Mouse (Mus musculus): ENCODE data around the gene Cdc42se1. TPM values are rescaled to one million over a fixed set of nuclear protein-coding genes. Genes with fewer than 3 reads are reported as not detected.
A peak's percentile ranks its signal among the peaks of the same experiment; 100 is the strongest.

Gene Cdc42se1
- polyA plus RNA-seq (2014; fragmentation: Nextera tagmentation; extraction: Ambion mirVana), result 111 and 125 TPM in 2 replicates

- under 1% methylated on average over 43 of the region's 64 CpGs for WGBS
- DNase-seq (ENCODE audit: low spot score) (peak; percentile 97), ATAC-seq (ENCODE audit: low read depth) (peak; percentile 88)
- Histone ChIP-seq H3K9me3 (ENCODE audit: control insufficient read depth, low read length) (no peaks in the 10 kb centered on the region), H3K27ac (replicated peaks; ENCODE audit: low read depth, low read length) (peak within 1 kb of the TSS; percentile 96), H3K36me3 (ENCODE audit: control insufficient read depth, insufficient read depth, low read length) (peaks cover 41% of the 10 kb centered on the region), H3K4me1 (ENCODE audit: control insufficient read depth, insufficient read depth, low read length) (peaks cover 22% of the 10 kb centered on the region), H3K27me3 (replicated peaks; ENCODE audit: control insufficient read depth, insufficient read depth, low read length) (no peaks in the 10 kb centered on the region), H3K9ac (ENCODE audit: low read depth, low read length) (peak within 1 kb of the TSS; percentile 92), H3K4me3 (ENCODE audit: low read depth, low read length) (peak within 1 kb of the TSS; percentile 86), H3K4me2 (ENCODE audit: low read depth, low read length) (peak within 1 kb of the TSS; percentile 92)
Observed at GRCm38 (mm10) chr3:95228148-95228893, at the start of gene Cdc42se1. Gene Cdc42se1, plus strand, starts transcription at chr3:95228732.

GRCm38 (mm10) chr3:95178948-95179347, 49.6 kb upstream of the Cdc42se1 start:
- Histone ChIP-seq H3K4me2 (ENCODE audit: low read depth, low read length) (no peak overlapping the region), H3K27ac (replicated peaks; ENCODE audit: low read depth, low read length) (no peak overlapping the region), H3K9me3 (ENCODE audit: control insufficient read depth, low read length) (no peaks in the 10 kb centered on the region), H3K9ac (ENCODE audit: low read depth, low read length) (no peak overlapping the region), H3K36me3 (ENCODE audit: control insufficient read depth, insufficient read depth, low read length) (peaks cover 19% of the 10 kb centered on the region; the same call in 1 of the 2 replicates), H3K4me1 (ENCODE audit: control insufficient read depth, insufficient read depth, low read length) (peaks cover 4% of the 10 kb centered on the region), H3K27me3 (replicated peaks; ENCODE audit: control insufficient read depth, insufficient read depth, low read length) (peaks cover 3% of the 10 kb centered on the region), H3K4me3 (ENCODE audit: low read depth, low read length) (no peak overlapping the region)
- 82% methylated on average over 5 of the region's 5 CpGs for WGBS
- ATAC-seq (ENCODE audit: low read depth) (no peak), DNase-seq (ENCODE audit: low spot score) (no peak)

- Histone ChIP-seq H3K4me3 (ENCODE audit: low read depth, low read length) (no peak overlapping the region), H3K9me3 (ENCODE audit: control insufficient read depth, low read length) (no peaks in the 10 kb centered on the region), H3K27ac (replicated peaks; ENCODE audit: low read depth, low read length) (no peak overlapping the region), H3K36me3 (ENCODE audit: control insufficient read depth, insufficient read depth, low read length) (peaks cover 27% of the 10 kb centered on the region), H3K4me2 (ENCODE audit: low read depth, low read length) (no peak overlapping the region), H3K9ac (ENCODE audit: low read depth, low read length) (no peak overlapping the region), H3K4me1 (ENCODE audit: control insufficient read depth, insufficient read depth, low read length) (no peaks in the 10 kb centered on the region), H3K27me3 (replicated peaks; ENCODE audit: control insufficient read depth, insufficient read depth, low read length) (no peaks in the 10 kb centered on the region)
- ATAC-seq (ENCODE audit: low read depth) (no peak), DNase-seq (ENCODE audit: low spot score) (no peak)
- 60% methylated on average over 3 of the region's 3 CpGs for WGBS
Observed at GRCm38 (mm10) chr3:95179890-95180289, 48.6 kb upstream of the Cdc42se1 start.

GRCm38 (mm10) chr3:95181841-95182240, 46.7 kb upstream of the Cdc42se1 start:
- Histone ChIP-seq H3K27ac (replicated peaks; ENCODE audit: low read depth, low read length) (no peak overlapping the region), H3K36me3 (ENCODE audit: control insufficient read depth, insufficient read depth, low read length) (peaks cover 40% of the 10 kb centered on the region), H3K27me3 (replicated peaks; ENCODE audit: control insufficient read depth, insufficient read depth, low read length) (no peaks in the 10 kb centered on the region), H3K9ac (ENCODE audit: low read depth, low read length) (no peak overlapping the region), H3K4me1 (ENCODE audit: control insufficient read depth, insufficient read depth, low read length) (no peaks in the 10 kb centered on the region), H3K9me3 (ENCODE audit: control insufficient read depth, low read length) (no peaks in the 10 kb centered on the region), H3K4me2 (ENCODE audit: low read depth, low read length) (no peak overlapping the region), H3K4me3 (ENCODE audit: low read depth, low read length) (no peak overlapping the region)
- WGBS, result 67% methylated on average over 1 of the region's 1 CpGs
- ATAC-seq (ENCODE audit: low read depth) (no peak), DNase-seq (ENCODE audit: low spot score) (no peak)

- DNase-seq (ENCODE audit: low spot score), result no peak
- H3K27me3 ChIP-seq (replicated peaks; ENCODE audit: control insufficient read depth, insufficient read depth, low read length), result no peaks in the 10 kb centered on the region
- no peaks in the 10 kb centered on the region for H3K9me3 ChIP-seq (ENCODE audit: control insufficient read depth, low read length)
- H3K9ac ChIP-seq (ENCODE audit: low read depth, low read length), result no peak overlapping the region
- H3K27ac ChIP-seq (replicated peaks; ENCODE audit: low read depth, low read length), result no peak overlapping the region
- H3K36me3 ChIP-seq (ENCODE audit: control insufficient read depth, insufficient read depth, low read length), result peaks cover 70% of the 10 kb centered on the region
- H3K4me1 ChIP-seq (ENCODE audit: control insufficient read depth, insufficient read depth, low read length), result no peaks in the 10 kb centered on the region
- 95% methylated on average over 9 of the region's 9 CpGs for WGBS
- ATAC-seq (ENCODE audit: low read depth), result no peak
- H3K4me2 ChIP-seq (ENCODE audit: low read depth, low read length), result no peak overlapping the region
- no peak overlapping the region for H3K4me3 ChIP-seq (ENCODE audit: low read depth, low read length)
Observed at GRCm38 (mm10) chr3:95184796-95185577, 43.5 kb upstream of the Cdc42se1 start.

GRCm38 (mm10) chr3:95186100-95186499, 42.4 kb upstream of the Cdc42se1 start:
- 86% methylated on average over 2 of the region's 2 CpGs for WGBS
- H3K27me3 ChIP-seq (replicated peaks; ENCODE audit: control insufficient read depth, insufficient read depth, low read length), result no peaks in the 10 kb centered on the region
- DNase-seq (ENCODE audit: low spot score) (no peak), ATAC-seq (ENCODE audit: low read depth) (no peak)
- no peak overlapping the region for H3K9ac ChIP-seq (ENCODE audit: low read depth, low read length)
- H3K36me3 ChIP-seq (ENCODE audit: control insufficient read depth, insufficient read depth, low read length), result peaks cover 77% of the 10 kb centered on the region
- no peak overlapping the region for H3K27ac ChIP-seq (replicated peaks; ENCODE audit: low read depth, low read length)
- H3K4me2 ChIP-seq (ENCODE audit: low read depth, low read length), result no peak overlapping the region
- H3K4me1 ChIP-seq (ENCODE audit: control insufficient read depth, insufficient read depth, low read length), result no peaks in the 10 kb centered on the region
- H3K9me3 ChIP-seq (ENCODE audit: control insufficient read depth, low read length), result no peaks in the 10 kb centered on the region
- H3K4me3 ChIP-seq (ENCODE audit: low read depth, low read length), result no peak overlapping the region

- Histone ChIP-seq H3K9me3 (ENCODE audit: control insufficient read depth, low read length) (no peaks in the 10 kb centered on the region), H3K9ac (ENCODE audit: low read depth, low read length) (no peak overlapping the region), H3K4me3 (ENCODE audit: low read depth, low read length) (no peak overlapping the region), H3K27ac (replicated peaks; ENCODE audit: low read depth, low read length) (no peak overlapping the region), H3K36me3 (ENCODE audit: control insufficient read depth, insufficient read depth, low read length) (peaks cover 77% of the 10 kb centered on the region), H3K27me3 (replicated peaks; ENCODE audit: control insufficient read depth, insufficient read depth, low read length) (no peaks in the 10 kb centered on the region), H3K4me2 (ENCODE audit: low read depth, low read length) (no peak overlapping the region), H3K4me1 (ENCODE audit: control insufficient read depth, insufficient read depth, low read length) (no peaks in the 10 kb centered on the region)
- no peak for ATAC-seq (ENCODE audit: low read depth)
- WGBS, result 83% methylated on average over 6 of the region's 6 CpGs
- no peak for DNase-seq (ENCODE audit: low spot score)
Observed at GRCm38 (mm10) chr3:95186888-95187287, 41.6 kb upstream of the Cdc42se1 start.

GRCm38 (mm10) chr3:95194721-95195135, 33.8 kb upstream of the Cdc42se1 start:
- Histone ChIP-seq H3K9ac (ENCODE audit: low read depth, low read length) (no peak overlapping the region), H3K4me3 (ENCODE audit: low read depth, low read length) (no peak overlapping the region), H3K27me3 (replicated peaks; ENCODE audit: control insufficient read depth, insufficient read depth, low read length) (no peaks in the 10 kb centered on the region), H3K36me3 (ENCODE audit: control insufficient read depth, insufficient read depth, low read length) (peaks cover 82% of the 10 kb centered on the region), H3K9me3 (ENCODE audit: control insufficient read depth, low read length) (no peaks in the 10 kb centered on the region), H3K4me1 (ENCODE audit: control insufficient read depth, insufficient read depth, low read length) (no peaks in the 10 kb centered on the region), H3K4me2 (ENCODE audit: low read depth, low read length) (no peak overlapping the region), H3K27ac (replicated peaks; ENCODE audit: low read depth, low read length) (0 out of 2 replicates have a peak overlapping the region, but pooled peaks have one; percentile 41)
- peak; percentile 82 for DNase-seq (ENCODE audit: low spot score)
- peak; percentile 53; the same call in 1 of the 2 replicates for ATAC-seq (ENCODE audit: low read depth)
- 57% methylated on average over 6 of the region's 6 CpGs for WGBS

Measured in embryonic facial prominence, embryonic 14.5 days (tissue).